Mouse (Mus musculus) lung, embryonic 16.5 days (tissue): ENCODE data around the gene Dusp18. TPM values are rescaled to one million over a fixed set of nuclear protein-coding genes. Genes with fewer than 3 reads are reported as not detected.
A peak's percentile ranks its signal among the peaks of the same experiment; 100 is the strongest.

ENCODE experiments used
- ATAC-seq: fragments of 200-750 bp; cut with Nextera tagmentation; 2 replicates; pipeline ENCODE4 v1.8.0; 2017; ENCODE audit warnings: low read depth, mild to moderate bottlenecking, moderate library complexity
- H3K27ac ChIP-seq: fragments of 300-500 bp; sonication (generic); 2 replicates; pipeline ENCODE4 v1.5.1; 2014; ENCODE audit warnings: mild to moderate bottlenecking, control low read depth, low read length
- H3K27me3 ChIP-seq: fragments of 300-500 bp; sonication (generic); 2 replicates; pipeline ENCODE4 v1.6.1; 2014; ENCODE audit warnings: low read depth, low read length, mixed read lengths; ENCODE audit not compliant: control insufficient read depth, insufficient read depth
- H3K36me3 ChIP-seq: fragments of 300-500 bp; sonication (generic); 2 replicates; pipeline ENCODE4 v1.6.1; 2014; ENCODE audit warnings: low read length; ENCODE audit not compliant: control insufficient read depth, insufficient read depth
- H3K4me1 ChIP-seq: fragments of 300-500 bp; sonication (generic); replicated peaks from 2 replicates; pipeline ENCODE4 v1.6.1; 2014; ENCODE audit warnings: low read length, mixed read lengths; ENCODE audit not compliant: control insufficient read depth, insufficient read depth
- H3K4me2 ChIP-seq: fragments of 300-500 bp; sonication (generic); 2 replicates; pipeline ENCODE4 v1.6.1; 2014; ENCODE audit warnings: low read depth, low read length, control low read depth
- H3K4me3 ChIP-seq: fragments of 300-500 bp; sonication (generic); 2 replicates; pipeline ENCODE4 v1.5.1; 2014; ENCODE audit warnings: mild to moderate bottlenecking, low read length, control low read depth
- H3K9ac ChIP-seq: fragments of 300-500 bp; sonication (generic); 2 replicates; pipeline ENCODE4 v1.6.1; 2014; ENCODE audit warnings: low read length, control low read depth
- H3K9me3 ChIP-seq: fragments of 300-500 bp; sonication (generic); 2 replicates; pipeline ENCODE4 v1.6.1; 2016; ENCODE audit warnings: low read length; ENCODE audit not compliant: control insufficient read depth
- WGBS: fragments of 180-500 bp; shearing (Covaris S2); extraction: QIAGEN DNeasy Blood & Tissue Kit; methylation state at CpG from one replicate; pipeline ENCODE4 v1.1.7; 2014; 5-methylcytosine and 5-hydroxymethylcytosine counted together
- polyA plus RNA-seq: library from polyadenylated mRNA; unstranded; fragments of >200 nt; fragmentation: Nextera tagmentation; extraction: Ambion mirVana; gene quantifications from 2 replicates; pipeline ENCODE4 v1.2.1, GENCODE M21; 2015

Gene Dusp18
- polyA plus RNA-seq, 1 experiment from 2014 or later: 12.6 TPM

GRCm38 (mm10) chr11:3918738-3919137, 23.7 kb downstream of the Dusp18 start:
- H3K4me1 ChIP-seq: peaks cover 5% of the 10 kb centered on the region
- H3K4me3 ChIP-seq: no peak overlapping the region
- no peak overlapping the region for H3K9ac ChIP-seq
- peaks cover 4% of the 10 kb centered on the region; the same call in 1 of the 2 replicates for H3K36me3 ChIP-seq
- H3K27ac ChIP-seq: no peak overlapping the region
- WGBS: 43% methylated on average over 1 of the region's 1 CpGs
- H3K4me2 ChIP-seq: no peak overlapping the region
- ATAC-seq: no peak
- no peaks in the 10 kb centered on the region for H3K27me3 ChIP-seq
- H3K9me3 ChIP-seq: no peaks in the 10 kb centered on the region

GRCm38 (mm10) chr11:3920476-3920875, 25.4 kb downstream of the Dusp18 start:
- no peak overlapping the region for H3K4me3 ChIP-seq
- H3K27ac ChIP-seq: no peak overlapping the region
- no peaks in the 10 kb centered on the region for H3K27me3 ChIP-seq
- no peak overlapping the region for H3K9ac ChIP-seq
- H3K4me2 ChIP-seq: no peak overlapping the region
- no peaks in the 10 kb centered on the region for H3K9me3 ChIP-seq
- 80% methylated on average over 7 of the region's 7 CpGs for WGBS
- H3K36me3 ChIP-seq: peaks cover 7% of the 10 kb centered on the region; the same call in 1 of the 2 replicates
- H3K4me1 ChIP-seq: no peaks in the 10 kb centered on the region
- ATAC-seq: no peak

- H3K4me2 ChIP-seq: no peak overlapping the region
- H3K27ac ChIP-seq: no peak overlapping the region
- no peaks in the 10 kb centered on the region for H3K27me3 ChIP-seq
- 30% methylated on average over 8 of the region's 8 CpGs for WGBS
- 0 out of 2 replicates have a peak, but pooled peaks have one; percentile 23 for ATAC-seq
- H3K4me3 ChIP-seq: no peak overlapping the region
- no peaks in the 10 kb centered on the region for H3K9me3 ChIP-seq
- peaks cover 7% of the 10 kb centered on the region; the same call in 1 of the 2 replicates for H3K36me3 ChIP-seq
- H3K4me1 ChIP-seq: no peaks in the 10 kb centered on the region
- no peak overlapping the region for H3K9ac ChIP-seq
These were observed 26.3 kb downstream of the Dusp18 start for GRCm38 (mm10) chr11:3921281-3921850.

- Histone ChIP-seq H3K4me3 (no peak overlapping the region), H3K27me3 (no peaks in the 10 kb centered on the region), H3K36me3 (peaks cover 9% of the 10 kb centered on the region; the same call in 1 of the 2 replicates), H3K27ac (no peak overlapping the region), H3K4me1 (no peaks in the 10 kb centered on the region), H3K4me2 (no peak overlapping the region), H3K9me3 (no peaks in the 10 kb centered on the region), H3K9ac (no peak overlapping the region)
- WGBS: 90% methylated on average over 9 of the region's 9 CpGs
- no peak for ATAC-seq
These were observed 27.1 kb downstream of the Dusp18 start for GRCm38 (mm10) chr11:3922115-3922514.

GRCm38 (mm10) chr11:3922731-3923130, 27.7 kb downstream of the Dusp18 start:
- peaks cover 9% of the 10 kb centered on the region; the same call in 1 of the 2 replicates for H3K36me3 ChIP-seq
- H3K4me1 ChIP-seq: no peaks in the 10 kb centered on the region
- WGBS: 95% methylated on average over 6 of the region's 6 CpGs
- H3K4me2 ChIP-seq: no peak overlapping the region
- H3K27ac ChIP-seq: no peak overlapping the region
- no peak overlapping the region for H3K4me3 ChIP-seq
- H3K9me3 ChIP-seq: no peaks in the 10 kb centered on the region
- no peak overlapping the region for H3K9ac ChIP-seq
- ATAC-seq: no peak
- H3K27me3 ChIP-seq: no peaks in the 10 kb centered on the region

GRCm38 (mm10) chr11:3925916-3926315, 30.9 kb downstream of the Dusp18 start:
- Histone ChIP-seq H3K9ac (no peak overlapping the region), H3K4me1 (peaks cover 2% of the 10 kb centered on the region; the same call in 1 of the 2 replicates), H3K4me2 (no peak overlapping the region), H3K36me3 (peaks cover 9% of the 10 kb centered on the region; the same call in 1 of the 2 replicates), H3K4me3 (no peak overlapping the region), H3K27ac (no peak overlapping the region), H3K27me3 (no peaks in the 10 kb centered on the region), H3K9me3 (no peaks in the 10 kb centered on the region)
- ATAC-seq: no peak
- WGBS: 65% methylated on average over 10 of the region's 10 CpGs

GRCm38 (mm10) chr11:3930019-3930418, 35.0 kb downstream of the Dusp18 start:
- WGBS: 66% methylated on average over 4 of the region's 4 CpGs
- no peak for ATAC-seq
- H3K4me2 ChIP-seq: 0 out of 2 replicates have a peak overlapping the region, but pooled peaks have one; percentile 68
- H3K27ac ChIP-seq: no peak overlapping the region
- H3K4me1 ChIP-seq: peaks cover 8% of the 10 kb centered on the region; the same call in 1 of the 2 replicates
- no peak overlapping the region for H3K4me3 ChIP-seq
- H3K9ac ChIP-seq: no peak overlapping the region
- H3K9me3 ChIP-seq: no peaks in the 10 kb centered on the region
- no peaks in the 10 kb centered on the region for H3K27me3 ChIP-seq
- H3K36me3 ChIP-seq: 0 out of 2 replicates have a peak, but pooled peaks cover 2% of the 10 kb centered on the region

- Histone ChIP-seq H3K9me3 (no peaks in the 10 kb centered on the region), H3K4me1 (peaks cover 8% of the 10 kb centered on the region; the same call in 1 of the 2 replicates), H3K27me3 (no peaks in the 10 kb centered on the region), H3K4me3 (peak overlapping the region; percentile 56), H3K4me2 (peak overlapping the region; percentile 68), H3K36me3 (0 out of 2 replicates have a peak, but pooled peaks cover 2% of the 10 kb centered on the region), H3K27ac (no peak overlapping the region), H3K9ac (peak overlapping the region; percentile 62; the same call in 1 of the 2 replicates)
- no peak for ATAC-seq
- 26% methylated on average over 6 of the region's 6 CpGs for WGBS
These were observed 35.9 kb downstream of the Dusp18 start for GRCm38 (mm10) chr11:3930931-3931330.

- H3K36me3 ChIP-seq: 0 out of 2 replicates have a peak, but pooled peaks cover 2% of the 10 kb centered on the region
- no peaks in the 10 kb centered on the region for H3K27me3 ChIP-seq
- peak within 1 kb of the TSS; percentile 62 for H3K9ac ChIP-seq
- H3K4me1 ChIP-seq: peaks cover 8% of the 10 kb centered on the region; the same call in 1 of the 2 replicates
- 0% methylated on average over 21 of the region's 26 CpGs for WGBS
- H3K4me3 ChIP-seq: peak within 1 kb of the TSS; percentile 56
- H3K9me3 ChIP-seq: no peaks in the 10 kb centered on the region
- peak; percentile 88 for ATAC-seq
- peak within 1 kb of the TSS; percentile 52 for H3K27ac ChIP-seq
- peak within 1 kb of the TSS; percentile 68 for H3K4me2 ChIP-seq
These were observed 36.6 kb downstream of the Dusp18 start, which contains the start of gene Tcn2 for GRCm38 (mm10) chr11:3931511-3932211. Tcn2 (minus strand) TSS chr11:3932159.
